ENCODE assay signal across 8 mouse cellular contexts in the genomic region with DNA sequence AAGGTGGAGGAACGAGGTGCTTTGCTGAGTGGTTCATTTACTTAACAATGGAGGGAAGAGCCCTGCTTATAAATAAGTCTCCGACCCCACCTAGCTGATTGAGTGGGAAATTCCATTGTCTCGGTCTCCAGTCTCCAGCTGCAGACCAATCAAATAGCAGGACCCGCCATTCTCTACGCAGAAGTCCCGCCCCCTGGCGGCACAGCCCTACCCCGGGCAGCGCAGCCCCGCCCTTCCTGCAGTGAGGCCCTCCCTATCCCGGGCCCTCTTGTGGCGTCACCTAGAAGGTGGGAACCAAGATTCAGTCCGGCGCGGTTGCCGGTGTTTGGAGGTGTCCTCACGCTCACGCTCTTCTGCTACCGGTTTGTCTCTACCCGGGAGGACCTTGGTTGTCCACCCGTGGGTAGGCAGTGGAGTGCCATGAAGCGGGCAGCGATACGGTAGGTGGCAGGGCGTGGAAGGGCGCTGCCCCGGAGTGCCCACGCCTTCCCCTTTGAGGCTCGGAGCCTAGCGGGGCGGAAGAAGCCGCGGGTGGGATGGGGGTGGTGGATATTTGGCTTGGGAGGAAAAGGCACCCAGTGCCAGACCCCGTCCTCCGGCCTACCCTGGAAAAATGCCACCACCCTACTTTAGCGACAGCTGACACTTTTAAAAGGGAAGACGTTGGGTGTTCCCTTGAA. TPM values are rescaled to one million over a fixed set of nuclear protein-coding genes. Genes with fewer than 3 reads are reported as not detected.
DNase-seq lines count a peak whose midpoint lies in the region; ATAC-seq lines count a peak whose summit lies in the region.

A gene (plus strand): TSS at position 209 of the 680 bp plus-strand sequence.

- no peaks in the 10 kb centered on the region for H3K36me3 ChIP-seq in hindbrain, embryonic 12.5 days

- 21% methylated on average over 37 of the region's 37 CpGs for WGBS in hindbrain, embryonic 12.5 days

- 0 out of 2 replicates have a peak within 1 kb of the TSS, but pooled peaks have one; percentile 7 for H3K27ac ChIP-seq in hindbrain, embryonic 12.5 days

- no peaks in the 10 kb centered on the region for H3K4me1 ChIP-seq in hindbrain, embryonic 12.5 days

- peak; percentile 99 for ATAC-seq in hindbrain, embryonic 12.5 days (ENCODE audit: low FRiP score)

- peak within 1 kb of the TSS; percentile 43 for H3K9ac ChIP-seq in hindbrain, embryonic 12.5 days

- H3K4me2 ChIP-seq in hindbrain, embryonic 12.5 days (replicated peaks), result peak within 1 kb of the TSS; percentile 54

- no peaks in the 10 kb centered on the region for H3K27me3 ChIP-seq in hindbrain, embryonic 12.5 days

- peak; percentile 93 for DNase-seq in NIH3T3 (ENCODE audit: low read depth)
- DNase-seq in cerebellum, postnatal 10 days, result peak; percentile 91 to 92
- DNase-seq in frontal cortex, postnatal 10 days (ENCODE audit: low spot score in 2 of 2), result peak; percentile 82
- DNase-seq in layer of hippocampus, postnatal 14 days (ENCODE audit: low spot score in 2 of 2), result peak; percentile 79 to 84
- peak; percentile 88 for DNase-seq in lung, postnatal 14 days
- peak; percentile 41 for DNase-seq in retina, adult 2 months (ENCODE audit: low read depth, low spot score)
- DNase-seq in thymus, postnatal 36 days, result peak; percentile 90 to 93

- H3K4me3 ChIP-seq in hindbrain, embryonic 12.5 days, result peak within 1 kb of the TSS; percentile 49

- H3K9me3 ChIP-seq in hindbrain, embryonic 12.5 days (replicated peaks), result no peaks in the 10 kb centered on the region

RNA-seq across cellular contexts. Expression of the gene that starts here (rescaled TPM):
- polyA plus RNA-seq in hindbrain, embryonic 12.5 days (2016; fragmentation: Nextera tagmentation; extraction: Ambion mirVana), result 31.2 and 34.7 TPM in 2 replicates
- total RNA-seq in layer of hippocampus, postnatal 14 days (2021), result 10 to 100 TPM; 18.8 to 24.1 TPM

Comparison
In these comparisons a context has a peak if more than half of its experiments do, and no peak if none do; other contexts are left out.
1. Peak in every context shown above with its lines: DNase-seq, ATAC-seq, H3K4me3 ChIP-seq and H3K27ac ChIP-seq.
2. DNase-seq: peak in every context shown above with its lines; median percentile 93 in NIH3T3; 92 in cerebellum, postnatal 10 days; 92 in thymus, postnatal 36 days; 88 in lung, postnatal 14 days; 82 in frontal cortex, postnatal 10 days; 82 in layer of hippocampus, postnatal 14 days; 41 in retina, adult 2 months.